Mouse (Mus musculus) stomach, embryonic 16.5 days (tissue): ENCODE measurements around the gene Etl4. TPM values are rescaled to one million over a fixed set of nuclear protein-coding genes. Genes with fewer than 3 reads are reported as not detected.
A peak's percentile ranks its signal among the peaks of the same experiment; 100 is the strongest.

Experiments used
- ATAC-seq: fragments of 200-750 bp; cut with Nextera tagmentation; 2 replicates; pipeline ENCODE4 v1.8.0; 2017; ENCODE audit warnings: moderate number of reproducible peaks, moderate TSS enrichment; ENCODE audit not compliant: insufficient read depth, low FRiP score
- H3K27ac ChIP-seq: fragments of 300-500 bp; sonication (generic); 2 replicates; pipeline ENCODE4 v1.5.1; 2014; ENCODE audit warnings: low read length
- H3K27me3 ChIP-seq: fragments of 300-500 bp; sonication (generic); 2 replicates; pipeline ENCODE4 v1.6.1; 2014; ENCODE audit warnings: low read length, control low read depth, mixed read lengths; ENCODE audit not compliant: control insufficient read depth, insufficient read depth
- H3K36me3 ChIP-seq: fragments of 300-500 bp; sonication (generic); 2 replicates; pipeline ENCODE4 v1.6.1; 2014; ENCODE audit warnings: low read length; ENCODE audit not compliant: control insufficient read depth, insufficient read depth
- H3K4me1 ChIP-seq: fragments of 300-500 bp; sonication (generic); 2 replicates; pipeline ENCODE4 v1.6.1; 2014; ENCODE audit warnings: low read length, control low read depth, mixed read lengths; ENCODE audit not compliant: control insufficient read depth, insufficient read depth
- H3K4me2 ChIP-seq: fragments of 300-500 bp; sonication (generic); 2 replicates; pipeline ENCODE4 v1.6.1; 2014; ENCODE audit warnings: low read depth, low read length, mixed read lengths
- H3K4me3 ChIP-seq: fragments of 300-500 bp; sonication (generic); replicated peaks from 2 replicates; pipeline ENCODE4 v1.5.1; 2014; ENCODE audit warnings: mild to moderate bottlenecking, low read length
- H3K9ac ChIP-seq: fragments of 300-500 bp; sonication (generic); 2 replicates; pipeline ENCODE4 v1.6.1; 2014; ENCODE audit warnings: low read length
- H3K9me3 ChIP-seq: fragments of 300-500 bp; sonication (generic); replicated peaks from 2 replicates; pipeline ENCODE4 v1.6.1; 2016; ENCODE audit warnings: low read length, control low read depth; ENCODE audit not compliant: control insufficient read depth
- WGBS: fragments of 180-500 bp; shearing (Covaris S2); extraction: QIAGEN DNeasy Blood & Tissue Kit; methylation state at CpG from one replicate; pipeline ENCODE4 v1.1.7; 2014; 5-methylcytosine and 5-hydroxymethylcytosine counted together
- polyA plus RNA-seq: library from polyadenylated mRNA; unstranded; fragments of >200 nt; fragmentation: Nextera tagmentation; extraction: Ambion mirVana; gene quantifications from 2 replicates; pipeline ENCODE4 v1.2.1, GENCODE M21; 2015

Etl4 gene
- polyA plus RNA-seq, 1 experiment from 2014 or later, result 37.3 TPM

GRCm38 (mm10) chr2:20618396-20618795, 708.8 kb downstream of the Etl4 start:
- no peak for ATAC-seq
- H3K4me1 ChIP-seq, result no peaks in the 10 kb centered on the region
- no peak overlapping the region for H3K27ac ChIP-seq
- H3K4me3 ChIP-seq, result no peak overlapping the region
- H3K9me3 ChIP-seq, result no peaks in the 10 kb centered on the region
- no peaks in the 10 kb centered on the region for H3K27me3 ChIP-seq
- no peak overlapping the region for H3K9ac ChIP-seq
- no peaks in the 10 kb centered on the region for H3K36me3 ChIP-seq
- H3K4me2 ChIP-seq, result no peak overlapping the region
- WGBS, result 85% methylated on average over 5 of the region's 5 CpGs

DNA sequence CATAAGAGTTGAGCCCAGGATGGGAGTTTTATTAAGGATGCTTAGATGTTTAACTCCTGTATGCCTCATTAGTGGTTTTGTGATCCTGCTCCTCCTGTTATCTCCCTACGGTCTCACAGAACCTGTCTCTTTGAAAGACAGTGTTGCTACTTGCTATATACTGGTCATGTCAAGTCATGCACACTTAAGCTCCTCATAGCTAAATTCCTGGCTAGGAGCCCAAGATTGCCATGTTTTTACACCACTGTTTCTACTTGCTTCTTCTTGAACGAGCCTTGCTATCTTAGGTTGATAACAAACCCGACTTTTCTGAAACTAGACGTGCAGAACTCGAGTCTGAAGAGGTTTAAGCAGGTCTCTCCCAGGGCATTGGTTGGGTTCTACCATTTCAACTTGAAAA, 710.3 kb downstream of the Etl4 start:
- H3K36me3 ChIP-seq, result no peaks in the 10 kb centered on the region
- H3K9me3 ChIP-seq, result no peaks in the 10 kb centered on the region
- 61% methylated on average over 5 of the region's 5 CpGs for WGBS
- H3K9ac ChIP-seq, result no peak overlapping the region
- H3K4me1 ChIP-seq, result no peaks in the 10 kb centered on the region
- no peak overlapping the region for H3K27ac ChIP-seq
- no peak for ATAC-seq
- H3K27me3 ChIP-seq, result no peaks in the 10 kb centered on the region
- H3K4me2 ChIP-seq, result no peak overlapping the region
- H3K4me3 ChIP-seq, result no peak overlapping the region

- no peak overlapping the region for H3K9ac ChIP-seq
- peak; percentile 81; the same call in 1 of the 2 replicates for ATAC-seq
- no peak overlapping the region for H3K4me2 ChIP-seq
These were observed 719.7 kb downstream of the Etl4 start for GRCm38 (mm10) chr2:20629156-20629712.

DNA sequence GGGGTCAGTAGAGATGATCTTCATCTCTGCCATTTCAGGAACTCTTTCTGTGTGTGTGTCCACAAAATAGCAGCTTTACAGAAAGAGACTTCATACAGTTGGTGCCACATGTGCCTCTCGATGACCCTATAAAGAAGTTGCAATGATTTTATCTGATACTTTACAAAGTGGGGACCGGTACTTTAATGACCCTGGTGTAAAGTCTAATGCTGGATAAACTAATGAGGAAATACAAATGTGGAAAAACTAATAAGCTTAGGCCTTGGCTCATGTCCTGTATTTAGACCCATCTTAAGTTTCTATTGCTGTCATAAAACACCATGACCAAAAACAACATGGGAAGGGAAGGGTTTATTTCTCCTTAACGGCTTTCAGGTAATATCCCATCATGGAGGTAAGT, 729.0 kb downstream of the Etl4 start:
- H3K27me3 ChIP-seq, result no peaks in the 10 kb centered on the region
- no peak for ATAC-seq
- WGBS, result 72% methylated on average over 3 of the region's 3 CpGs
- H3K4me1 ChIP-seq, result peaks cover 9% of the 10 kb centered on the region; the same call in 1 of the 2 replicates
- no peaks in the 10 kb centered on the region for H3K36me3 ChIP-seq
- no peak overlapping the region for H3K9ac ChIP-seq
- H3K9me3 ChIP-seq, result no peaks in the 10 kb centered on the region
- H3K4me3 ChIP-seq, result no peak overlapping the region
- no peak overlapping the region for H3K4me2 ChIP-seq
- no peak overlapping the region for H3K27ac ChIP-seq

More at GRCm38 (mm10) chr2:20629156-20629712, 719.7 kb downstream of the Etl4 start:
- no peaks in the 10 kb centered on the region; the same call in 1 of the 2 replicates for H3K4me1 ChIP-seq
- H3K9me3 ChIP-seq, result no peaks in the 10 kb centered on the region
- H3K4me3 ChIP-seq, result no peak overlapping the region
- 60% methylated on average over 8 of the region's 8 CpGs for WGBS
- peak overlapping the region; percentile 79 for H3K27ac ChIP-seq
- H3K36me3 ChIP-seq, result no peaks in the 10 kb centered on the region
- H3K27me3 ChIP-seq, result no peaks in the 10 kb centered on the region

DNA sequence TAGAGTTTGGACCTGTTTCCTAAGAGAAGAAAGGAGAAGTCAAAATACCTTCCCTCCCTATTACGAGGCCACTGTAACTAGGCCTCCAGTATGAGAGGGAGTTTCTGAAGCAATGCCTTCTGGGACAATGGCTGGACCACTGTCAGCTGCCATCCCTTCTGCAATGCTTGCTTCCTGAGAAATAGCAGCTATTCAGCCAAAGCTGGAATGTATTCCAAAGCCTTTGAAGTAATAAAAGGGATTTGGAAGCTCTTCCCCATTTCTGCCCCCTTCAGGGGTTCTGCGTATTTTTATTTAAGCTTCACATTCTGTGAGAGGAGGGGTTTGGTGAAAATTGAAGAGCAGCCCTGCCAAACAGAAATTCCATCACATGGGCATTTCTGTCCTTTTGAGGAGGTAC, 730.1 kb downstream of the Etl4 start:
- Histone ChIP-seq H3K9ac (no peak overlapping the region), H3K4me3 (no peak overlapping the region), H3K4me1 (peaks cover 9% of the 10 kb centered on the region; the same call in 1 of the 2 replicates), H3K36me3 (no peaks in the 10 kb centered on the region), H3K27me3 (no peaks in the 10 kb centered on the region), H3K27ac (no peak overlapping the region), H3K4me2 (no peak overlapping the region), H3K9me3 (no peaks in the 10 kb centered on the region)
- WGBS, result 60% methylated on average over 2 of the region's 2 CpGs
- ATAC-seq, result no peak

GRCm38 (mm10) chr2:20642818-20643217, 733.2 kb downstream of the Etl4 start:
- no peak for ATAC-seq
- WGBS, result 61% methylated on average over 9 of the region's 9 CpGs
- H3K4me3 ChIP-seq, result no peak overlapping the region
- no peak overlapping the region for H3K4me2 ChIP-seq
- no peaks in the 10 kb centered on the region for H3K27me3 ChIP-seq
- H3K9me3 ChIP-seq, result no peaks in the 10 kb centered on the region
- no peak overlapping the region for H3K9ac ChIP-seq
- H3K27ac ChIP-seq, result peak overlapping the region; percentile 26; the same call in 1 of the 2 replicates
- H3K36me3 ChIP-seq, result no peaks in the 10 kb centered on the region
- peaks cover 9% of the 10 kb centered on the region; the same call in 1 of the 2 replicates for H3K4me1 ChIP-seq

GRCm38 (mm10) chr2:20649817-20650216, 740.2 kb downstream of the Etl4 start:
- Histone ChIP-seq H3K9ac (no peak overlapping the region), H3K27ac (no peak overlapping the region), H3K27me3 (no peaks in the 10 kb centered on the region), H3K4me3 (no peak overlapping the region), H3K4me2 (no peak overlapping the region), H3K4me1 (peaks cover 6% of the 10 kb centered on the region; the same call in 1 of the 2 replicates), H3K36me3 (no peaks in the 10 kb centered on the region), H3K9me3 (no peaks in the 10 kb centered on the region)
- peak; percentile 53; the same call in 1 of the 2 replicates for ATAC-seq
- WGBS, result 22% methylated on average over 4 of the region's 4 CpGs

DNA sequence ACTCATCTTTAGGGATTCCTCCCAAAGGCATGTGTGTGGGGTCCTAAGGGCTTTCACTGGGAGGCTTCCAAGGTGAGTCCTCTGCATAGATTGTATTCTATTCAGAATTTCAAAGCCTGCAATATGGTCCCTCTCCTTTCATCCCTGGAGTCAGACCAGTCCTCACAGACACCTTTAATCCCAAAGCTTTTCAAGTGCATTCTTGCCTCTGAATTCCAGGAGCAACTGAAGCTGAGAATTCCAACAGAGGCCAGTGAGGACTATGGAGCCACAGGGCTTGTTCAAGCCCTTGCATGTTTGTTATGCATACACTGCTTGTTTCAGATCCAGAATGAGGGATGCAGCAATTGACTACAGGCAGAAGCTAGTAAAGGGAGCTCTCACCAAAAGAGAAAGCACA, 743.5 kb downstream of the Etl4 start:
- no peaks in the 10 kb centered on the region for H3K9me3 ChIP-seq
- H3K4me3 ChIP-seq, result no peak overlapping the region
- no peak for ATAC-seq
- H3K9ac ChIP-seq, result no peak overlapping the region
- H3K36me3 ChIP-seq, result no peaks in the 10 kb centered on the region
- no peak overlapping the region for H3K27ac ChIP-seq
- no peak overlapping the region for H3K4me2 ChIP-seq
- H3K4me1 ChIP-seq, result peaks cover 6% of the 10 kb centered on the region; the same call in 1 of the 2 replicates
- no peaks in the 10 kb centered on the region for H3K27me3 ChIP-seq

GRCm38 (mm10) chr2:20654058-20654457, 744.5 kb downstream of the Etl4 start:
- 58% methylated on average over 8 of the region's 8 CpGs for WGBS
- no peak overlapping the region for H3K27ac ChIP-seq
- H3K36me3 ChIP-seq, result no peaks in the 10 kb centered on the region

More at GRCm38 (mm10) chr2:20654058-20654457, 744.5 kb downstream of the Etl4 start:
- no peak for ATAC-seq
- Histone ChIP-seq H3K27me3 (no peaks in the 10 kb centered on the region), H3K4me3 (no peak overlapping the region), H3K4me2 (no peak overlapping the region), H3K9ac (no peak overlapping the region), H3K9me3 (no peaks in the 10 kb centered on the region), H3K4me1 (peaks cover 6% of the 10 kb centered on the region; the same call in 1 of the 2 replicates)
